Mouse (Mus musculus): ENCODE results near the gene Snx10.
A peak's percentile ranks its signal among the peaks of the same experiment; 100 is the strongest.

Snx10 gene

GRCm38 (mm10) chr6:51591844-51592243 is 68.1 kb downstream of the Snx10 start:
- no peak for DNase-seq

GRCm38 (mm10) chr6:51592356-51593115 is 68.8 kb downstream of the Snx10 start:
- DNase-seq = peak; percentile 57 to 65

GRCm38 (mm10) chr6:51593446-51594035 is 69.8 kb downstream of the Snx10 start:
- no peak for DNase-seq

- no peak for DNase-seq
Observed at GRCm38 (mm10) chr6:51594516-51594915, 70.8 kb downstream of the Snx10 start.

- no peak for DNase-seq
Observed at GRCm38 (mm10) chr6:51598058-51598457, 74.4 kb downstream of the Snx10 start.

GRCm38 (mm10) chr6:51600412-51600811 is 76.7 kb downstream of the Snx10 start:
- DNase-seq = no peak

- no peak for DNase-seq
Observed at GRCm38 (mm10) chr6:51602341-51602740, 78.6 kb downstream of the Snx10 start.

- DNase-seq = no peak
Observed at GRCm38 (mm10) chr6:51603691-51604090, 80.0 kb downstream of the Snx10 start.

GRCm38 (mm10) chr6:51606245-51606644 is 82.5 kb downstream of the Snx10 start:
- DNase-seq = no peak

GRCm38 (mm10) chr6:51606803-51607202 is 83.1 kb downstream of the Snx10 start:
- no peak for DNase-seq

GRCm38 (mm10) chr6:51611621-51612020 is 87.9 kb downstream of the Snx10 start:
- no peak for DNase-seq

GRCm38 (mm10) chr6:51612371-51613051 is 88.8 kb downstream of the Snx10 start:
- peak; percentile 30 for DNase-seq

- no peak for DNase-seq
Observed at GRCm38 (mm10) chr6:51613661-51614060, 90.0 kb downstream of the Snx10 start.

- DNase-seq = no peak
Observed at GRCm38 (mm10) chr6:51626843-51627242, 103.1 kb downstream of the Snx10 start.

GRCm38 (mm10) chr6:51629671-51630070 is 106.0 kb downstream of the Snx10 start:
- DNase-seq = no peak

- DNase-seq = no peak
Observed at GRCm38 (mm10) chr6:51630184-51630583, 106.5 kb downstream of the Snx10 start.

- no peak for DNase-seq
Observed at GRCm38 (mm10) chr6:51632928-51633662, 109.4 kb downstream of the Snx10 start.

GRCm38 (mm10) chr6:51633663-51634362 is 110.1 kb downstream of the Snx10 start:
- DNase-seq = no peak

GRCm38 (mm10) chr6:51636019-51636568 is 112.4 kb downstream of the Snx10 start:
- peak; percentile 32 for DNase-seq

All from B cell, adult 2 months (primary cell).